Mouse (Mus musculus) neural tube, embryonic 14.5 days (tissue): ENCODE measurements around the gene Carnmt1. TPM values are rescaled to one million over a fixed set of nuclear protein-coding genes. Genes with fewer than 3 reads are reported as not detected.

Experiments
- ATAC-seq: fragments of 200-750 bp; cut with Nextera tagmentation; 2 replicates; pipeline ENCODE4 v1.8.0; 2017; ENCODE audit warnings: low read depth, mild to moderate bottlenecking, moderate TSS enrichment, moderate library complexity
- H3K27ac ChIP-seq: fragments of 300-500 bp; sonication (generic); 2 replicates; pipeline ENCODE4 v1.5.1; 2014; ENCODE audit warnings: low read depth, mild to moderate bottlenecking, control low read depth, low read length, moderate library complexity, mixed read lengths
- H3K27me3 ChIP-seq: fragments of 300-500 bp; sonication (generic); 2 replicates; pipeline ENCODE4 v1.6.1; 2014; ENCODE audit warnings: low read length; ENCODE audit not compliant: control insufficient read depth, insufficient read depth
- H3K36me3 ChIP-seq: fragments of 300-500 bp; sonication (generic); 2 replicates; pipeline ENCODE4 v1.6.1; 2014; ENCODE audit warnings: low read length, mixed read lengths; ENCODE audit not compliant: control insufficient read depth, insufficient read depth
- H3K4me1 ChIP-seq: fragments of 300-500 bp; sonication (generic); 2 replicates; pipeline ENCODE4 v1.6.1; 2014; ENCODE audit warnings: low read length; ENCODE audit not compliant: control insufficient read depth, insufficient read depth
- H3K4me2 ChIP-seq: fragments of 300-500 bp; sonication (generic); 2 replicates; pipeline ENCODE4 v1.6.1; 2014; ENCODE audit warnings: mild to moderate bottlenecking, low read depth, low read length, control low read depth
- H3K4me3 ChIP-seq: fragments of 300-500 bp; sonication (generic); 2 replicates; pipeline ENCODE4 v1.5.1; 2014; ENCODE audit warnings: low read depth, low read length, control low read depth, mixed read lengths
- H3K9ac ChIP-seq: fragments of 300-500 bp; sonication (generic); replicated peaks from 2 replicates; pipeline ENCODE4 v1.6.1; 2014; ENCODE audit warnings: low read depth, mild to moderate bottlenecking, control low read depth, low read length, mixed read lengths
- H3K9me3 ChIP-seq: fragments of 300-500 bp; sonication (generic); 2 replicates; pipeline ENCODE4 v1.6.1; 2016; ENCODE audit warnings: low read length; ENCODE audit not compliant: control insufficient read depth
- WGBS: fragments of 180-500 bp; shearing (Covaris S2); extraction: QIAGEN DNeasy Blood & Tissue Kit; methylation state at CpG from one replicate; pipeline ENCODE4 v1.1.7; 2014; 5-methylcytosine and 5-hydroxymethylcytosine counted together
- polyA plus RNA-seq: library from polyadenylated mRNA; unstranded; fragments of >200 nt; fragmentation: Nextera tagmentation; extraction: Ambion mirVana; gene quantifications from 2 replicates; pipeline ENCODE4 v1.2.1, GENCODE M21; 2014

Gene Carnmt1
- polyA plus RNA-seq, 1 experiment from 2014 or later: 11.2 TPM

GRCm38 (mm10) chr19:18649955-18650354 is 20.6 kb upstream of the Carnmt1 start:
- no peak overlapping the region for H3K27ac ChIP-seq
- no peaks in the 10 kb centered on the region for H3K27me3 ChIP-seq
- H3K9ac ChIP-seq: no peak overlapping the region
- no peak overlapping the region for H3K4me3 ChIP-seq
- no peaks in the 10 kb centered on the region for H3K36me3 ChIP-seq
- ATAC-seq: no peak
- WGBS: 89% methylated on average over 4 of the region's 4 CpGs
- H3K9me3 ChIP-seq: no peaks in the 10 kb centered on the region
- H3K4me1 ChIP-seq: no peaks in the 10 kb centered on the region
- H3K4me2 ChIP-seq: no peak overlapping the region

GRCm38 (mm10) chr19:18650473-18650872 is 20.1 kb upstream of the Carnmt1 start:
- no peak for ATAC-seq
- no peaks in the 10 kb centered on the region for H3K4me1 ChIP-seq
- H3K27ac ChIP-seq: no peak overlapping the region
- WGBS: 86% methylated on average over 6 of the region's 6 CpGs
- no peak overlapping the region for H3K4me2 ChIP-seq
- H3K9me3 ChIP-seq: no peaks in the 10 kb centered on the region
- H3K27me3 ChIP-seq: no peaks in the 10 kb centered on the region
- H3K4me3 ChIP-seq: no peak overlapping the region
- H3K9ac ChIP-seq: no peak overlapping the region
- no peaks in the 10 kb centered on the region for H3K36me3 ChIP-seq

- no peak for ATAC-seq
- Histone ChIP-seq H3K9me3 (no peaks in the 10 kb centered on the region), H3K27me3 (no peaks in the 10 kb centered on the region), H3K9ac (no peak overlapping the region), H3K27ac (no peak overlapping the region), H3K4me1 (no peaks in the 10 kb centered on the region), H3K36me3 (no peaks in the 10 kb centered on the region), H3K4me3 (no peak overlapping the region), H3K4me2 (no peak overlapping the region)
- WGBS: 82% methylated on average over 4 of the region's 4 CpGs
Measured at GRCm38 (mm10) chr19:18652592-18652991, 18.0 kb upstream of the Carnmt1 start.

DNA sequence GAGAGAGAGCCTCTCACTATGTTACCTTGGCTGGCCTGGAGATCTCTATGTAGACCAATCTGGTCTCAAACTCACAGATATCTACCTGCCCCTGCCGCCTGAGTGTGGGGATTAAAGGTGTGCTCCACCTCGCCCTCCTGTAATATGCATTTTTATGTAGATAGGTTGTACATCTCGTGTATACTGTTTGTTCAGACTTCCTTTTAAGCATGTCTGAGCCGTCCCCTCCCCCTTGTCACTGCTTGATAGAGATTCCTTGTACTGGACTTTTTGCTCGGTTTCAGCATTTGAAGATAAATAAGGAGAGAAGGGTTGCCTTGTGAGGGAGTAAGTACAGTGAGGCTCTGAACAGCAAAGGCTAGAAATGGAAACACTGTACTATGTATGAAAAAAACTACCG is 17.5 kb upstream of the Carnmt1 start:
- H3K27me3 ChIP-seq: no peaks in the 10 kb centered on the region
- ATAC-seq: no peak
- no peak overlapping the region for H3K4me2 ChIP-seq
- no peaks in the 10 kb centered on the region for H3K9me3 ChIP-seq
- H3K27ac ChIP-seq: no peak overlapping the region
- 85% methylated on average over 6 of the region's 6 CpGs for WGBS
- no peak overlapping the region for H3K9ac ChIP-seq
- H3K4me1 ChIP-seq: no peaks in the 10 kb centered on the region
- H3K4me3 ChIP-seq: no peak overlapping the region
- H3K36me3 ChIP-seq: no peaks in the 10 kb centered on the region

- no peak for ATAC-seq
- Histone ChIP-seq H3K4me2 (no peak overlapping the region), H3K4me3 (no peak overlapping the region), H3K36me3 (no peaks in the 10 kb centered on the region), H3K4me1 (no peaks in the 10 kb centered on the region), H3K9me3 (no peaks in the 10 kb centered on the region), H3K27me3 (no peaks in the 10 kb centered on the region), H3K27ac (no peak overlapping the region), H3K9ac (no peak overlapping the region)
- 84% methylated on average over 8 of the region's 8 CpGs for WGBS
Measured at GRCm38 (mm10) chr19:18654330-18654729, 16.2 kb upstream of the Carnmt1 start.

- Histone ChIP-seq H3K9ac (no peak overlapping the region), H3K27me3 (no peaks in the 10 kb centered on the region), H3K36me3 (no peaks in the 10 kb centered on the region), H3K9me3 (no peaks in the 10 kb centered on the region), H3K27ac (no peak overlapping the region), H3K4me1 (no peaks in the 10 kb centered on the region), H3K4me3 (no peak overlapping the region), H3K4me2 (no peak overlapping the region)
- no peak for ATAC-seq
- 87% methylated on average over 5 of the region's 5 CpGs for WGBS
Measured at GRCm38 (mm10) chr19:18654984-18655383, 15.6 kb upstream of the Carnmt1 start.

DNA sequence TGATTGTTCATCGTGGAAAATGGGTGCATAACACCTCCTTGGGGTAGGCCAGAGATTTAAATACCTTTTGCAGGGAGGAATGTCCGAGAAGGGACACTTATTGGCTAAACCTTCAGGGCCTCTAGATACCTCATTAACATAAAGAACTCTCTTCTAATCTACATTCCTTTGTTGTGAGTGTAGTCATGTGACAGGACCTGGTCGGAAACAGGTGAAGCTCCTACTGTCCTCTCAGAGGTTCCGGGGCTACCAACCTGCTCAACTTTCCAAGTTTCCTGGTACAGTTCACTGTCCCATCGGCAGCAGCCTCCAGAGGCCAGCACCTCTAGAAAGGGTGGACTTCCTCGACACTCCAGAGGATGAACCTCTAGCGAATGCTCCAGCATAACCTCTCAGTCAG is 14.6 kb upstream of the Carnmt1 start:
- no peak for ATAC-seq
- Histone ChIP-seq H3K9me3 (no peaks in the 10 kb centered on the region), H3K27ac (no peak overlapping the region), H3K9ac (no peak overlapping the region), H3K4me2 (no peak overlapping the region), H3K4me3 (no peak overlapping the region), H3K27me3 (no peaks in the 10 kb centered on the region), H3K36me3 (no peaks in the 10 kb centered on the region), H3K4me1 (no peaks in the 10 kb centered on the region)
- 86% methylated on average over 7 of the region's 7 CpGs for WGBS

GRCm38 (mm10) chr19:18658473-18658872 is 12.1 kb upstream of the Carnmt1 start:
- ATAC-seq: no peak
- Histone ChIP-seq H3K27me3 (no peaks in the 10 kb centered on the region), H3K9me3 (no peaks in the 10 kb centered on the region), H3K9ac (no peak overlapping the region), H3K4me2 (no peak overlapping the region), H3K4me1 (no peaks in the 10 kb centered on the region), H3K4me3 (no peak overlapping the region), H3K27ac (no peak overlapping the region), H3K36me3 (no peaks in the 10 kb centered on the region)
- 77% methylated on average over 4 of the region's 4 CpGs for WGBS

DNA sequence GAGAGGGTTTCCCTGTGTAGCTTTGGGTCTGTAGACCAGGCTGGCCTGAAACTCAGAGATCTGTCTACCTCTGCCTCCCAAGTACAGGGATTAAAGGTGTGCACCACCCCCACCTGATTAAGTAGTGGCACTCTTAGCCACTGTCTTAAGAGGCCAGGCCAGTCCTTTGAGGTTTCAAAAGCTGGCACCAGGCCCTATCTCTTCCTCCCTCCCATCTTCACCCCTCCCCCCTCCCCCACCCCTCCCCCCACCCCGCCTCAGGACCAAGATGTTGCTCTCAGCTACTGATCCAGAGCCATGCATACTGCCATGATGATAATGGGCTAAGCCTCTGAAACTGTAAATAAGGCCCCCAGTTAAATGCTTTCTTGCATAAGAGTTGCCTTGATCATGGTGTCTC is 11.2 kb upstream of the Carnmt1 start:
- Histone ChIP-seq H3K27me3 (no peaks in the 10 kb centered on the region), H3K36me3 (no peaks in the 10 kb centered on the region), H3K4me3 (no peak overlapping the region), H3K9ac (no peak overlapping the region), H3K27ac (no peak overlapping the region), H3K4me2 (no peak overlapping the region), H3K9me3 (no peaks in the 10 kb centered on the region), H3K4me1 (no peaks in the 10 kb centered on the region)
- no peak for ATAC-seq
- WGBS: no CpG with 5 or more reads among the region's 1 CpGs

DNA sequence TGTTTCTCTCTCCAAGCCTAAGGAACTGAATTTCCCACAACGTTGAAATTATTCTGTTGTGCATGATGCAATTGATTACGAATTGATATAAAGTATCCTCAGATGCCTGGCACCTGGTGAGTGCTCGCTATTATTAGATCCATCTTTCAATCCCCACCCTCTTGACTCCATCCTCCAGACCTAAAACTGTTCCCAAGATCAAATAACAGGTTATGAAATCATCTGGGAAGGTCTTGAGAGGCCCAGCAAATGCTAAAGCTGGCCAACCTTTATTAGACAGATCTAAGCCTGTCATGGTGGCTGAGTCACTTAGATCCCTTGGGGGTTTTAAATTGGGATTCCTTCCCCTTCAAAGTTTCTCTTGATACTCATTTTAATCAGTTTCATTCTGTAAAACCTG is 10.1 kb upstream of the Carnmt1 start:
- H3K4me3 ChIP-seq: no peak overlapping the region
- 81% methylated on average over 3 of the region's 3 CpGs for WGBS
- H3K9me3 ChIP-seq: no peaks in the 10 kb centered on the region

More for the DNA sequence above, 10.1 kb upstream of the Carnmt1 start:
- Histone ChIP-seq H3K4me2 (no peak overlapping the region), H3K36me3 (no peaks in the 10 kb centered on the region), H3K9ac (no peak overlapping the region), H3K27ac (no peak overlapping the region), H3K4me1 (no peaks in the 10 kb centered on the region), H3K27me3 (no peaks in the 10 kb centered on the region)
- ATAC-seq: no peak
